Mouse (Mus musculus) heart, adult 2 months (tissue): ENCODE measurements around the gene Olfr464.

ENCODE experiments used
- CTCF ChIP-seq: fragments of 200-600 bp; IDR thresholded peaks from 2 replicates; pipeline ENCODE4 v1.8.1; 2022; ENCODE audit warnings: antibody characterized with exemption, mild to moderate bottlenecking, moderate library complexity
- EP300 ChIP-seq: fragments of 200-500 bp; IDR thresholded peaks from 2 replicates; pipeline ENCODE4 v1.6.1; 2011; ENCODE audit warnings: low read depth, low read length, control low read depth; ENCODE audit not compliant: insufficient read depth
- POLR2A ChIP-seq: fragments of 200-500 bp; IDR thresholded peaks from 2 replicates; pipeline ENCODE4 v1.6.1; 2011; ENCODE audit warnings: mild to moderate bottlenecking, low read depth, low read length, control low read depth; ENCODE audit not compliant: insufficient read depth

DNA sequence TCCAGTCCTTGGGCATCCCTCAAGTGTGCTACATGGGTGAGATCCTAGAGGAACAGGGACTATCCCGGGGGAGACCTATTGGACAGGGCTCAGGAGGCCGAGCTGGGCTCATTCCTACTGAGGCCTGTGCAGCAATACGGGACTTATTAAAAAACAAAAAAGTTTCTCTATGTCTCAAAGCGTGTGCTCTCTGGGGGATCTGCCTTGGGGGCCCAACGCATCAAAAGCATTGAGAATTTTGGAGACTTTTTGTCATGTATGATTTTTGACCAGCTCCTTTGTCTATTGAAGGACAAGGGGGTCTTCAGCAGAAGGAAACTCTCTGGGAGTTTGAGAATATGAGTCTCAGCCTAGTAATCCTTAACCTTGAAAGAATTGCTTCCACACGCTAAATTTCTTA, 28.6 kb downstream of the Olfr464 start, which contains the start of gene Olfr462:
- no peak for TF ChIP-seq EP300
- no peak for TF ChIP-seq CTCF
- no peak for TF ChIP-seq POLR2A
